Mouse (Mus musculus) kidney, embryonic 16.5 days (tissue): ENCODE results near the gene Cd200r3. TPM values are rescaled to one million over a fixed set of nuclear protein-coding genes. Genes with fewer than 3 reads are reported as not detected.

Source experiments
- ATAC-seq: fragments of 200-750 bp; cut with Nextera tagmentation; 2 replicates; pipeline ENCODE4 v1.8.0; 2017; ENCODE audit warnings: moderate TSS enrichment; ENCODE audit not compliant: low FRiP score, low TSS enrichment
- H3K27ac ChIP-seq: fragments of 300-500 bp; sonication (generic); 2 replicates; pipeline ENCODE4 v1.5.1; 2014; ENCODE audit warnings: low read length
- H3K27me3 ChIP-seq: fragments of 300-500 bp; sonication (generic); 2 replicates; pipeline ENCODE4 v1.6.1; 2014; ENCODE audit warnings: low read length, control low read depth, mixed read lengths; ENCODE audit not compliant: insufficient read depth
- H3K36me3 ChIP-seq: fragments of 300-500 bp; sonication (generic); 2 replicates; pipeline ENCODE4 v1.6.1; 2014; ENCODE audit warnings: low read length, control low read depth, mixed read lengths; ENCODE audit not compliant: insufficient read depth
- H3K4me1 ChIP-seq: fragments of 300-500 bp; sonication (generic); 2 replicates; pipeline ENCODE4 v1.6.1; 2014; ENCODE audit warnings: low read length, control low read depth, mixed read lengths; ENCODE audit not compliant: insufficient read depth
- H3K4me2 ChIP-seq: fragments of 300-500 bp; sonication (generic); replicated peaks from 2 replicates; pipeline ENCODE4 v1.6.1; 2014; ENCODE audit warnings: low read depth, low read length
- H3K4me3 ChIP-seq: fragments of 300-500 bp; sonication (generic); 2 replicates; pipeline ENCODE4 v1.5.1; 2014; ENCODE audit warnings: mild to moderate bottlenecking, low read length
- H3K9ac ChIP-seq: fragments of 300-500 bp; sonication (generic); replicated peaks from 2 replicates; pipeline ENCODE4 v1.6.1; 2014; ENCODE audit warnings: low read length
- H3K9me3 ChIP-seq: fragments of 300-500 bp; sonication (generic); 2 replicates; pipeline ENCODE4 v1.6.1; 2016; ENCODE audit warnings: low read length, control low read depth
- WGBS: fragments of 180-500 bp; shearing (Covaris S2); extraction: QIAGEN DNeasy Blood & Tissue Kit; methylation state at CpG from one replicate; pipeline ENCODE4 v1.1.7; 2014; 5-methylcytosine and 5-hydroxymethylcytosine counted together
- polyA plus RNA-seq: library from polyadenylated mRNA; unstranded; fragments of >200 nt; fragmentation: Nextera tagmentation; extraction: Ambion mirVana; gene quantifications from 2 replicates; pipeline ENCODE4 v1.2.1, GENCODE M21; 2015

The Cd200r3 gene
- 0.12 and 0.47 TPM in 2 replicates for polyA plus RNA-seq

DNA sequence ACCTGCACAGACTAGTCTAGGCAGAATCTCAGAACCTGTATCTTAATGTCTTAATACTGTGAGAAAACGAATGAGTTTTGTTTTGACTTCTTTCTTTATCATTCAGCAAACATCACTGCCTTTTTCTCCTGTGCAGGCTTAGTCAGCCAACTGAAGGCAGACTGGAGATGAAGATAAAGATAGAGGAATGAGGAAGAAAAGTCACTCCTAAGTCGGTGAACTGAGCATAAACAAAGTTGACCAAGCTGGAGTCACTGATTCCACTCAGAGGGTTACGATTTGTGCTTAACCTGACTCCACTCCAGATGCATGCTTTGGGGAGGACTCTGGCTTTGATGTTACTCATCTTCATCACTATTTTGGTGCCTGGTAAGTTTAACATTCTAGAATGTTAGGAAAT, at the start of gene Cd200r3:
Cd200r3 (plus strand) TSS at position 211 of the 400 bp plus-strand sequence.
- no peak within 1 kb of the TSS for H3K9ac ChIP-seq
- H3K4me2 ChIP-seq = no peak within 1 kb of the TSS
- H3K9me3 ChIP-seq = no peaks in the 10 kb centered on the region
- ATAC-seq = no peak
- H3K4me3 ChIP-seq = no peak within 1 kb of the TSS
- H3K36me3 ChIP-seq = no peaks in the 10 kb centered on the region
- no peaks in the 10 kb centered on the region for H3K27me3 ChIP-seq
- no peaks in the 10 kb centered on the region for H3K4me1 ChIP-seq
- H3K27ac ChIP-seq = no peak within 1 kb of the TSS
- WGBS = 66% methylated on average over 3 of the region's 3 CpGs

DNA sequence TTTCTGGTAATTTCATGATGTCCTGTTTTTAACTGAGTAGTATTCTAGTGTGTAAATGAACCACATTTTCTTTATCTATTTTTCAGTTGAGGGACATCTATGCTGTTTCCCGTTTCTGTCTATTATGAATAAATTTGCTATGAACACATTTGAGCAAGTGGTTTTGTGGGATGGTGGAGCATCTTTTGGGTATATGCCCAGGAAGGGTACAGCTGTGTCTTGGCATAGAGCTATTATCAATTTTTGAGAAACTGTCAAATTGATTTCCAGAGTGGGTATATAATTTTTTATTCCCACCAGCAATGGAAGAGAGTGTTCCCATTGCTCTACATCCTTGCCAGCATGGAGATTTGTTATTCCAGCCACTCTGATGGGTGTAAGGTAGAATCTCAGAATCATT, 11.5 kb upstream of the Cd200r3 start:
- Histone ChIP-seq H3K4me3 (no peak overlapping the region), H3K27me3 (no peaks in the 10 kb centered on the region), H3K4me1 (no peaks in the 10 kb centered on the region), H3K9me3 (no peaks in the 10 kb centered on the region), H3K4me2 (no peak overlapping the region), H3K27ac (no peak overlapping the region), H3K9ac (no peak overlapping the region), H3K36me3 (no peaks in the 10 kb centered on the region)
- ATAC-seq = no peak
- WGBS = 83% methylated on average over 1 of the region's 1 CpGs

DNA sequence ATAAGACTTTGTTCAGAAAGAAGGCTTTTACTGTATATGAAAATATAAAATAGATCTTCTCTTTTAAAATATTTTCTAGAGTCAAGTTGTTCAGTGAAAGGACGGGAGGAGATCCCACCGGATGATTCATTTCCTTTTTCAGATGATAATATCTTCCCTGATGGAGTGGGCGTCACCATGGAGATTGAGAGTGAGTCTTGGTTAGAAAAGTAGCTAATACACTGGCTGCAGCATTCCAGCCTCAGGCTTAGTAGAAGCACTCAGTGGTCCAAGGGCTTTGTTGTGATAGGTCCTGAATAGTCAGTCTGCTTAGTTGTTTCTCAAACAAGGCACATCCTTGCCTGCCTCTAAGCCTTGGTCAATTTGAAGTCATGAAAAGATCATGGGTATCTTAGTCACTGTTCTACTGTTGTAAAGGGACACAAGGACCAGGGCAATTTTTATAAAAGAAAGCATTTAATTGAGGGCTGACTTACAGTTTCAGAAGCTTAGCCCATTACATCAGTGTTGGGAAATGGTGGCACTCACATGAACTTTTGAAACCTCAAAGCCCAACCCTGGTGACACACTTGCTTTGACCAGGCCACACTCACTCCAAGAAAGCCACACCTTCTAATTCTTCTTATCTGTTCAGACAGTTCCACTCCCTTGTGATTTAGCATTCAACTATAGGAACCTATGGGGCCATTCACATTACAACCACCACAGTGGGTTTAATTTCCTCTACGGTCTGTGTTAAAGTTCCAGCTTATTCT, 8.1 kb downstream of the Cd200r3 start:
- Histone ChIP-seq H3K4me1 (no peaks in the 10 kb centered on the region), H3K9me3 (no peaks in the 10 kb centered on the region), H3K4me2 (no peak overlapping the region), H3K27ac (no peak overlapping the region), H3K9ac (no peak overlapping the region), H3K4me3 (no peak overlapping the region), H3K36me3 (no peaks in the 10 kb centered on the region), H3K27me3 (no peaks in the 10 kb centered on the region)
- WGBS = 71% methylated on average over 4 of the region's 4 CpGs
- no peak for ATAC-seq

DNA sequence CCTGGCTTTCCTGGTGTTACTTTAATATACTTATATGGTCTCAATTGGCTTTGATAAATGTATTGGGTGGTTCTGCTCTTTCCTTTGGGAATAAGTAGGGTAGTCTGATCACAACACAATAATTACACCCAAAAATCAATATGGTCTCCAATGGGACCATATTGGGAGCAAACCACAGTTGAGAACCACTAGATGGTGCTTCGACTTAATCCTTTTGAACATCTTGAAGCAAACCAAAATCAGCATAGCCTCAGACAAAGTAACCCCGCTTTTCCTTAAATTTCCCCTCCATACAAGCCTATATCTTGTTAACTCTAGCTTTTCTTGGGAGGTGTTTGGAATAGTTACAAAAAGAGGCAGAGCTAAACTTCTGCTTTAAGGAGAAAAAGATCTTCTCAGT, 18.8 kb downstream of the Cd200r3 start:
- H3K36me3 ChIP-seq = no peaks in the 10 kb centered on the region
- 89% methylated on average over 2 of the region's 2 CpGs for WGBS
- H3K9me3 ChIP-seq = no peaks in the 10 kb centered on the region
- H3K9ac ChIP-seq = no peak overlapping the region
- H3K27ac ChIP-seq = no peak overlapping the region
- H3K4me1 ChIP-seq = peaks cover 4% of the 10 kb centered on the region; the same call in 1 of the 2 replicates
- no peak overlapping the region for H3K4me2 ChIP-seq
- H3K4me3 ChIP-seq = no peak overlapping the region
- no peaks in the 10 kb centered on the region for H3K27me3 ChIP-seq
- ATAC-seq = no peak

DNA sequence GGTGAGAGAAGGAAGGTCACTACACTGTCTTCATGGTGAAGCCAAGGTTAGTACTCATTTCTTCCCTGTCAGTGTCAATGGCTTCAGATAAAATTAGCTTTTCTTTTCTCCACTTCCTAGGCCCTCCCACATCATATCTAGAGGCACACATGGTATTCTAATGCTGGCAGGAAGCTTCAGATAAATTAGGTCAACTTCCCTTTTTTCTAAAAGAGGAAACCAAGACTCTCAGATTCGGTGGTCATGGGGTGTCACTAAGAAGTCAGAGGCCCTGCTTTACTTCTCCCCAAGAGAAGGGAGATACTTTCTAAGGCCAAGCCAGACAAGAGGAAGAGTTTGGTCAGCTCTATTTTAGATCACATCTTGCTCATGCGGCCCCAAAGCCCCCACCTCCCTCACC, 19.3 kb downstream of the Cd200r3 start:
- Histone ChIP-seq H3K9me3 (no peaks in the 10 kb centered on the region), H3K4me2 (no peak overlapping the region), H3K9ac (no peak overlapping the region), H3K27me3 (no peaks in the 10 kb centered on the region), H3K36me3 (no peaks in the 10 kb centered on the region), H3K4me3 (no peak overlapping the region), H3K27ac (no peak overlapping the region), H3K4me1 (peaks cover 4% of the 10 kb centered on the region; the same call in 1 of the 2 replicates)
- 70% methylated on average over 2 of the region's 2 CpGs for WGBS
- ATAC-seq = no peak

DNA sequence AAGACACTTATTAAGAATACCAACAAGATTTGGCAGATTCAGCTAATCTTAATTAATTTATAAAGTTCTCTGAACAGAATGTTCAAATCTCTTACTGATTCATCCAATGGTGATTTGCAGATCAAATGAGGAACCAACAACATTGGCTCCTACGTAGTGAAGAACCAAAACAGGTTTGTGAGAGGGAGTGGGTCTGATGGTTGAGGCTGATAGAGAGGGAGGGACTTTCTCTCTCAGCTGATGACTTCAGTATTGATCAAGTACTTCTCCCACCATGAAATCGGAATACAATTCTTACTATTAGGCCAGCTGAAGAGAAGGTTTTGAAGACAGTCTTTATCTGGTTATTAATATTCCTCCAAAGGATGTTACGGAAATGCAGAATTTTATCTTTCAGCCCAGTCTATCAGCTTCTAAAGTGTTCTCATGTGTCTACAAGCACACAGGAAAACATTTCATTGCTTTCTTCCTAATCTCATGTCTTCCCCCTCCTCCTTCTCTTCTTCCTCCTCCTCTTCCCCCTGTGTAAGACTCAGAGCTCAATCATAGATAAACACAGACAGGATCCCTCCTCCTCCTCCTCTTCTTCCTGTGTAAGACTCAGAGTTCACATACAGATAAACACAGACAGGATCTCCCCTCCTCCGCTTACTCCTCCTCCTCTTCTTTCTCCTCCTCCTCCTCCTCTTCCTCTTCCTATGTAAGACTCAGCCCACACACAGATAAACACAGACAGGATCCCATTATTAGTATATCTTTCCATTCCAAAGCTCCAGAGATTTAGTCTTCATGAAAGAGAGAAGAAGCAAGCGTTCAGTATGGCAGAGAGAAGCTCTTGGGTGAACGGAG, 21.3 kb downstream of the Cd200r3 start:
- no peaks in the 10 kb centered on the region for H3K36me3 ChIP-seq
- peaks cover 4% of the 10 kb centered on the region for H3K4me1 ChIP-seq
- WGBS = 81% methylated on average over 6 of the region's 6 CpGs
- no peak overlapping the region for H3K9ac ChIP-seq
- H3K27me3 ChIP-seq = no peaks in the 10 kb centered on the region
- no peak overlapping the region for H3K4me2 ChIP-seq
- no peak for ATAC-seq
- H3K27ac ChIP-seq = no peak overlapping the region
- no peaks in the 10 kb centered on the region for H3K9me3 ChIP-seq
- no peak overlapping the region for H3K4me3 ChIP-seq

DNA sequence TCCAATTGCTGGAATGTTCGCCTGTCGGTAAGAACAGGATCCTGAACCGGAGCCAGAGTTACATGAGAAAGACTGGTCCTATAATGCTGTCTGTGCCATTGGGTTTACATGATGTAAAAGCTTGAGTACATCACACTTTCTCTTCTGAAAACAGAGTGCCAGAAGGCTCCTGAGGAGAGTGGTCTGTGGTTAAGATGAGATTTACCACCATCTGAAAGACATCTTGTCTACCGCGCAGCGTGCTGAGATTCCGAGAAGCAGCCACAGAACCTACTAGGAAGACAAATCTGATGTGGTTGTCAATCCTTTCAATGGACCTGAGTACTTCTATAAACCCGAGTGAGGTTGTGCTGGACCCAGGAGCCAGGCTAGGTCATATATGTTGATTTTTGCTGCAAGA, 21.9 kb downstream of the Cd200r3 start:
- Histone ChIP-seq H3K4me3 (no peak overlapping the region), H3K4me1 (peaks cover 4% of the 10 kb centered on the region), H3K4me2 (no peak overlapping the region), H3K27ac (no peak overlapping the region), H3K9ac (no peak overlapping the region), H3K27me3 (no peaks in the 10 kb centered on the region), H3K36me3 (no peaks in the 10 kb centered on the region), H3K9me3 (no peaks in the 10 kb centered on the region)
- ATAC-seq = no peak
- WGBS = 90% methylated on average over 8 of the region's 8 CpGs

DNA sequence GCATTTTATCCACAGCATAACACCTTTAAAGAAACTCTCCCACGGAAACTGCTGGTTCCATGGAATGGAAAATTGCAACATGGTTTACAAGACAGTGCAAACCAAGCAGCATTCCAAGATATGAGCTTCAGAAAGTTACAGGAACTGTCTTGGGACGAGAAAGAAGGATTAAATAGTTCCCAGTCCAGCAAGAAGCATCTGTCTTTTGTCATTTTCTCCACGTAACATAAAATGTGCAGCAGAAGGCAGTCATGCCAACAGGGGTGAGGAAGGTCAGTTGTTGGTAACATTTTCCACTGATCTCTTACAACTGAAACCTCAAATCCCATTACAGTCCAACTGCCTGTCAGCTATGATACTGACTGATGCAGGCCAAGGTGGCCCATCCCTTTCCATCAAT, 22.4 kb downstream of the Cd200r3 start:
- WGBS = 58% methylated on average over 3 of the region's 3 CpGs
- H3K4me3 ChIP-seq = no peak overlapping the region
- H3K27ac ChIP-seq = no peak overlapping the region
- no peaks in the 10 kb centered on the region for H3K9me3 ChIP-seq
- H3K9ac ChIP-seq = no peak overlapping the region
- H3K4me1 ChIP-seq = peaks cover 4% of the 10 kb centered on the region
- H3K4me2 ChIP-seq = no peak overlapping the region
- ATAC-seq = no peak
- no peaks in the 10 kb centered on the region for H3K27me3 ChIP-seq
- no peaks in the 10 kb centered on the region for H3K36me3 ChIP-seq

DNA sequence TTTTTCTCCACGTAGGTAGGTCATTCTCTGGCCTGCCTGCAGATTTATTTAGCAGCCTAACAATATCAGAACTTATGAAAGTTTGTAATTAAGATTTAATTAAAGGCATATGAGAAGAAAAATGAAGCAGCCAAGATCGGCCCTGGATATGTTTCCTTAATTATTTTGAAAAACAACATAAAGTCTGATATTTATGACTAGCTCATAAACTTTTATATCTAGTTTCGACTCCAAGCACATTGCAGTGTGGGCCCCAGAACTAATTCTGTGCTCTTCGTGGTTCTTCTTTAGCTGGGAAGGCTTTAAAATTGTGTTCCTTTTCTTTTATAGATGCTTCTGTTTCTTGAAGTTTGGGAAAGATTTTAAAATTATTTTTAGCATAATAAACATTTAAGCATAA, 23.4 kb downstream of the Cd200r3 start:
- ATAC-seq = peak; percentile 62; the same call in 1 of the 2 replicates
- H3K36me3 ChIP-seq = no peaks in the 10 kb centered on the region
- no peaks in the 10 kb centered on the region for H3K27me3 ChIP-seq
- H3K27ac ChIP-seq = no peak overlapping the region
- no peak overlapping the region for H3K9ac ChIP-seq
- H3K4me1 ChIP-seq = peaks cover 4% of the 10 kb centered on the region
- WGBS = 42% methylated on average over 4 of the region's 4 CpGs
- no peak overlapping the region for H3K4me2 ChIP-seq
- H3K9me3 ChIP-seq = no peaks in the 10 kb centered on the region
- no peak overlapping the region for H3K4me3 ChIP-seq

DNA sequence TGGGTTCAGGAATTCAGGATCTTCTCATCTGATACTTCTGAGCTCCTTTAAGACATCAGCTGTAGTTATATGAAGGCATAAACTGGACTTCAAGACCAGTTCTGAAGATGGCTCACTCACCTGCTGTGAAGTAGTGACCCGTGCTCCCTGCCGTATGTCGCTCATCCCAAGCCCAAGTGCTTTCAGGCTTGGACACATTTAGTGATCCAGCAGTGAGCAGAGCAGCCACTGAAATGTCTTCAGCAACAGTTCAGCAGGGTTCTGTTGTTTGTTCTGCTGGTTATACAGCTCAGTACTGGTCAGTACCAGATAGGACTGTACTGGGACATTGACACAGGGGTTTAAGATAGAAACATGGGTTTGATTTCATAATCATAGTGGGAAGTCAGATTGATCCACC, 24.6 kb downstream of the Cd200r3 start:
- 90% methylated on average over 3 of the region's 3 CpGs for whole genome bisulfite sequencing
- ATAC-seq = no peak
- Histone ChIP-seq H3K4me1 (peaks cover 4% of the 10 kb centered on the region), H3K27ac (no peak overlapping the region; the same call in 1 of the 2 replicates), H3K4me3 (no peak overlapping the region), H3K27me3 (no peaks in the 10 kb centered on the region), H3K9ac (no peak overlapping the region), H3K9me3 (no peaks in the 10 kb centered on the region), H3K36me3 (no peaks in the 10 kb centered on the region), H3K4me2 (no peak overlapping the region)
